In the genomic region with DNA sequence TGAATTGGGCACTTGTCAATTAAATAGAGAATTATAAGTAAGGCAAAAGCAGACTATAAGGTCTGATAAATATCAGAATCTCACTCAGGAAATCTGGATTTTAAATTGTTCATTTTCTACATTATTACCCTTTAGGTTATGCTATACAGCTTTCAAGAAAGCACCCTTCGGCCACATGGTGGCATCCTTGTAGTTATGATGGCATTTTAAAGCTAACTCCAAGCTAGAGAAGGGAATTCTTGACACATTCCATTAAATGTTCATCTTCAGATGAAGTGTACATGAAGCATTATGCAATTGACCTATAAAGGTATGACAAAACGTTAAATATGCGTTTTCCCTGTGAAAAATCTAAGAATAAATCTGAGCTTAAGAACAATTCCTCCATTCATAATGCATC, we compare ENCODE assay signal across 8 mouse cellular contexts.
A peak's percentile ranks its signal among the peaks of the same experiment; 100 is the strongest.
DNase-seq lines count a peak whose midpoint lies in the region; ATAC-seq and TF ChIP-seq lines count a peak whose summit lies in the region.

No protein-coding gene starts in this region.

- H3K36me3 ChIP-seq in lung, embryonic 14.5 days (ENCODE audit: insufficient read depth) = no peaks in the 10 kb centered on the region
- H3K36me3 ChIP-seq in embryonic facial prominence, embryonic 14.5 days (ENCODE audit: control insufficient read depth, insufficient read depth, low read length) = no peaks in the 10 kb centered on the region

- no peaks in the 10 kb centered on the region for H3K4me1 ChIP-seq in lung, embryonic 14.5 days (ENCODE audit: insufficient read depth)
- no peaks in the 10 kb centered on the region for H3K4me1 ChIP-seq in embryonic facial prominence, embryonic 14.5 days (ENCODE audit: control insufficient read depth, insufficient read depth, low read length)

- WGBS in lung, embryonic 14.5 days = 30% methylated on average over 3 of the region's 3 CpGs
- WGBS in embryonic facial prominence, embryonic 14.5 days = 46% methylated on average over 3 of the region's 3 CpGs

- no peaks in the 10 kb centered on the region for H3K27me3 ChIP-seq in lung, embryonic 14.5 days (ENCODE audit: insufficient read depth, low read length)
- H3K27me3 ChIP-seq in embryonic facial prominence, embryonic 14.5 days (replicated peaks; ENCODE audit: control insufficient read depth, insufficient read depth, low read length) = no peaks in the 10 kb centered on the region

- no peak overlapping the region for H3K4me2 ChIP-seq in lung, embryonic 14.5 days
- no peak overlapping the region for H3K4me2 ChIP-seq in embryonic facial prominence, embryonic 14.5 days (ENCODE audit: low read depth, low read length)

- no peak overlapping the region for H3K9ac ChIP-seq in lung, embryonic 14.5 days
- H3K9ac ChIP-seq in embryonic facial prominence, embryonic 14.5 days (ENCODE audit: low read depth, low read length) = no peak overlapping the region

- H3K9me3 ChIP-seq in lung, embryonic 14.5 days (ENCODE audit: low read depth, low read length) = no peaks in the 10 kb centered on the region
- H3K9me3 ChIP-seq in embryonic facial prominence, embryonic 14.5 days (ENCODE audit: control insufficient read depth, low read length) = no peaks in the 10 kb centered on the region

- intact Hi-C loops in heart, postnatal 10 days (cut with DNase I) = loop anchor here (5.0 kb wide), 1 partner anchor 784 kb away; no protein-coding TSS in a partner anchor

- no peak overlapping the region for H3K27ac ChIP-seq in lung, embryonic 14.5 days (ENCODE audit: low read depth)
- no peak overlapping the region for H3K27ac ChIP-seq in embryonic facial prominence, embryonic 14.5 days (replicated peaks; ENCODE audit: low read depth, low read length)

- peak; percentile 55 for TF ChIP-seq CTCF in lung, embryonic 14.5 days (IDR thresholded peaks at IDR 0.05; ENCODE audit: low read depth)

- DNase-seq in lung, embryonic 14.5 days = peak; percentile 75
- no peak for DNase-seq in lung, postnatal 4 days
- DNase-seq in embryonic facial prominence, embryonic 14.5 days (ENCODE audit: low spot score) = peak; percentile 68
- peak; percentile 45 to 65 for DNase-seq in layer of hippocampus, adult 8-10 months (ENCODE audit: low spot score in 2 of 2)
- peak; percentile 61 for DNase-seq in retina, embryonic 14.5 days (ENCODE audit: low spot score)
- no peak for DNase-seq in spleen, adult 12 weeks (ENCODE audit: low spot score)
- DNase-seq in spleen, postnatal 36 days (ENCODE audit: low spot score in 2 of 2) = no peak
- no peak for DNase-seq in heart, postnatal 10 days

- no peak for ATAC-seq in lung, embryonic 14.5 days (ENCODE audit: insufficient read depth)
- ATAC-seq in embryonic facial prominence, embryonic 14.5 days (ENCODE audit: low read depth) = no peak

- H3K4me3 ChIP-seq in lung, embryonic 14.5 days (ENCODE audit: low read depth, low read length) = no peak overlapping the region
- H3K4me3 ChIP-seq in embryonic facial prominence, embryonic 14.5 days (ENCODE audit: low read depth, low read length) = no peak overlapping the region

Comparison
In these comparisons a context has a peak if more than half of its experiments do, and no peak if none do; other contexts are left out.
1. DNase-seq: peak in lung, embryonic 14.5 days (single experiment), embryonic facial prominence, embryonic 14.5 days (single experiment), layer of hippocampus, adult 8-10 months (2 of 2) and retina, embryonic 14.5 days (single experiment); none in lung, postnatal 4 days (0 of 2), spleen, adult 12 weeks (single experiment), spleen, postnatal 36 days (0 of 2) and heart, postnatal 10 days (0 of 2).